Mouse (Mus musculus) urinary bladder, postnatal 10 days (tissue): Measurements from ENCODE around the gene Cfap99.

Experiments
- DNase-seq: peaks from one replicate; pipeline ENCODE4 v3.0.0; 2022; ENCODE audit warnings: low spot score

Cfap99 gene

DNA sequence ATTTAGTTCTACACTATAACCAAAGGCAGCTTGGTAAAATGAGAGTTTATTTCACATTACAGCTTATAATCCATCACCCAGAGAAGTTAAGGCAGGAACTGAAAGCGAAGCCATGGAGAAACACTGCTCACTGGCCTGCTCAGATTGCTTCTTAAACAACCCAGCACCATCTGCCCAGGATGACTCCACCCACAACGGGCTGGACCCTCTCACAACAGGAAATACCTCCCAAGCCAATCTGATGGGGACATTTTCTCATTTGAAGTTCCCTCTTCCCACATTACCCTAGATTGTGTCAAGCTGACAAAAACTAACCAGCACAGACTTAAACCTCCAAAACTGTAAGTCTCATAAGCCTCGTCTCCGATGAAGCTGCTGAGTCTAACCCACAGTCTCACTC is 10.3 kb upstream of the Cfap99 start:
- DNase-seq: no peak

DNA sequence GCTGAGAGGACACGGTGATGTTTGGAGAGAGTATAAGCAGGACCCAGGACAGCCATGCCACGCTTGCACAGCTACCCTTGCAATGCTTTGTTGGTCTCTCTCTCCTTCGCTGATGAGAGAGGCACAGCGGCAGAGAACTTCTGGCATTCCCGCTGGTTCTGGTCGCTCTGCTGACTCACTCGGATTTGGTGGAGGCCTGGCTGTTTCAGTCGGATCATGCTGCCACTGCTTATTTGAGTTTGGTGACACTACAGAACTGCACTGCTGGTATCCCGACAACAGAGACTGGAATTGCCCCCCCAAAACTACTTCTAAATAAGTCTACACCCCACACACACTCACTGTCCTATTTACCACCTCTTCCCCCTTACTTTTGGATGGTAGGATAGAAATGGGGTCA is 9.2 kb upstream of the Cfap99 start:
- DNase-seq: no peak

DNA sequence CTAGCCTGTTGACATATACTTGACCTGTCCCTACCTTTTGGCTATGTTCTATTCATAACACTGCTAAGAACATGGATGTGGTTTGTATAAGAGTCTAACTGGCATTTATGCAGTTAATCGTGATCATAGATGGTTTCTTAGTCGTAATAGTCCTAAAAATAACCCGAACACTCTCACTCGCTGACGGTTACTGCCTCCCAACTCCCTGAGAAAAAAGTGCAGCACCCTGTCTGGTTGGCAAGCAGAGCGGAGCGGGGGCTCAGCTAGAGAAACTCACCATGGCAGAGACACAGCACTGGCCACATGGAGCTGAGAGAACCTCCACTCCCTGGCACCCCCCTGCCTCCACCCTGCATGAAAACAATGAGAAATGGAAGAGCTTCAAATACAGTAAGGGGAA is 7.4 kb upstream of the Cfap99 start:
- DNase-seq: no peak

DNA sequence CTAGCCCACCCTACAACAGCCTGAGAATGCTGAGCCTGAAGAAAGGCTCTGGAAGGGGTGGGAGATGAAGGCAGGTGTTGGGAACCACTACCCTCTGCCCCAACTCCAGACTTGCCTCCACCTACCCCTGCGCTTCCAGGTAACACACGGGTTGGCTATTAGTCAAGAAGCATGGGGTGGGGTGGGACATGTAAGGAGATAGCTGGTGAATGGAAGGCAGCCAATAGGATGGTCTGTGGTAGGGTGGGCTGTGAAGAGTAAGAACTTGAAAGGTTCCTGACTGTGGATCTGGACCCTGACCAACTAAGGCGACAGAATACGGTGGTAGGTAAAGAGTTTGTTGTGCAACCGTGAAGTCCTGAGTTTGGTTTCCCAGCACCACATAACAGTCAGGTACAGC is 5.0 kb upstream of the Cfap99 start:
- no peak for DNase-seq

DNA sequence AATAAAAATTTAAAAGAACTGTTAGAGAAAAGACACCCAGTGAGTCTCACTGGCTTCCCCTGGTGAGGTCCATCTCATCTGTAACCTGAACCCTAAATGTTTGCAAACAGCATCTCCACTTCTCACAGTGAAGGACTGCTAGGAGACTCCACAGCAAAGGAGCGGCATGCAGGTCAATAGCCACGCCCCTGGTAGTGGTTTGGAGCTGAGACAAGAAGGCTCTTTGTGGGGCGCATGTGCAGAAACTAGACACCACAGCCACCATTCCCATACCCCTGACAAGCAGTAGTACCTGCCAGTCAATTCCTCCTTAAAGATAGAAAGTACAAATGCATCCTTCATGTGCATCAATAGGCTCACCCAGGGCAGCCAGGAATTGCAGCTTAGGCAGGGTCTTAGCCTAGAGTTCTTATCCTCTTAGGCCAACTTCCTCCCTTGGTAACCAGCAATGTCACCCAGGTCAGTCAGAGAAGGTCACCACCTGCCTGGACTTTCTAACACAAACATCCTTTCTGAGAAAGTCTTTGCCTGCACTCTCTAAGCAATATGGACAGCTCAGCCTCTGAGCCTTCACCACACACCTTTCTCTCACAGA is 4.1 kb upstream of the Cfap99 start:
- DNase-seq: no peak

DNA sequence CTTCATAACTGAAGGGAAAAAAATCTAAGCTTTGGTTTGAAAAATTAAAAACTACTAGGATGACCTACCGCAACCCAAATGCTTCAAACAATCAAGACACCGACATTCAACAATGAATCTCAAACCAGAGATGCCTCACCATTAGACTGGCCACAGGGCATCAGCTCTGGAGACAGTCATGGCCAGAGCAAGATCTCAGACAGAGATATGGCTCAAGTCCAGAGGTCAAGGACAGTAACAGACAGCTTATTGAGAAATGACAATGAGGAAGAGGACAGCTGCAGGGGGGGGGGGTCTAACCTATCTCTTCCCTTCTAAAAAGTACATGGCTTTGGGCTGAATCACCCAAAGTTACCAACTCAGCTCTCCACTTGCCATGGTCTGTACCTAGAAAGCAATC is 3.1 kb upstream of the Cfap99 start:
- no peak for DNase-seq

DNA sequence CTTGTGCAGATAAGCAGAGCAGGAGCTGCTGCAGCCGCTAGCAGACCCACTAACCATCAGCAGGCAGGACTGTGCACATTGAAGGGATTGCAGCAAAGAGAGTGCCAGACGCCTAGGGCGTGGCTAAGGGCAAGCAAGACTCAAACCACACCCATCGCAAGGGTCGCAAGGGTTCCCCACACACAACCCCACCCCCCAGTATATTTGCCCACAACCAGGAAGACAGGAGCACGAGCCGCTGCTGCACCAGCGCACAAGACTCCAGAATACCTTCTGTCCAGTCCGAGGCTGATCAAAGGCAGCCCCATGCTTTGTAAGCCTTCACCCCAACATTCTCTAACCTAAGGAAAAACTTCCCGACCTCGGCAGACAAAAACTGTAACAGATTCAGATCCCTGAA is 1.9 kb upstream of the Cfap99 start:
- no peak for DNase-seq

DNA sequence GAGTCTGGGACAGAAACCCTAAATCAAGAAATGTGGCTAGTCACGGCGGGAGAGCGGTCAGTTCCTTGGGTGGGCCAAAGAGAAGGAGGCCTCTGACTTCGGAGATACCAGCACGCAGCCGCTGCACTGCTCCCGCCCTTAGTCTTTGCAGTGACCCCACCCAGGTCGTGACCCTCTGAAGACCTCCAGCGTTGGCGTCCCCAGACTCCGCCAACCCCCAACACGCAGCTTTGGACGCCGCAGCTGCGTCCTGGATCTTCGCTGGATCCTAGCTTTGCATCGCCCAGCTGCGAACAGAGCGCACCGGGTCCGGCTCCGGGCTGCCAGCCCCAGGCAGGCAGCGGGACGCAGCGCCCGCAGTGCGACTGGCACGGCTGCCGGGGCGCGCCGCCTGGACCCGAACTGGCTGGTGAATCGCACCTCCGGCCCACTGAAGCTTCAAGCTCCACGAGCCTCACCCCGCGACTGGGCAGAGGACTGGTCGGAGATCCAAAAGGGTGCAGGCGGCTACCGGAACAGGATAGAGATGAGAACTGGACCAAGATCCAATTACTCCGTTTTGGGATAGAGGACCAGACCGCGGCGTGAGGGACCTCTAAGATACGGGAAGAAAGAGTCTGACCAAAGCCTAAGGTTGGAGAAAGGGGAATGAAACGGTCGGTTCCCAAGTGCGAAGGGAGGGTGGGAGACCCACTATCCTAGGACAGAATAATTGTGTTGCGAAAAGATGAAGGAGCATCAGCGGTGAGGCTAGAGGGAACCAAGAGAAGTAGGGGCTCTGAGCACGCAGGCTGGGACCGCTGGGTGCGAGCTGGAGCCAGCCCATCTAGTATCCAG is 1.2 kb upstream of the Cfap99 start:
- no peak for DNase-seq

DNA sequence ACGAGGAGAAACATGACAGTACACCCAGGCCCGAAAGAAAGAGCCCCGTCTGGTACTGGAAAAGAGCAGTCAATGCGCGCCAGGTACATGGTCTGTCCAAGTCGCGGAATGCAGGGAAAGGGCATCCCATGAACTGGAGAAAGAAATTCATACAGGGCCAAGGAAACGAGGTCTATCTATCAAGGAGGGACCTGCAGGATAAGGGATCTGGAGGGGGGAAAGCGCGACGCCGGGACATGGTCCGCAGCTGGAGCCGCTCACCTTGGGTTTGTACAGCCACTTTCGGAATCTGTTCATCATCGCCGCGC is 608 bp upstream of the Cfap99 start:
- no peak for DNase-seq

DNA sequence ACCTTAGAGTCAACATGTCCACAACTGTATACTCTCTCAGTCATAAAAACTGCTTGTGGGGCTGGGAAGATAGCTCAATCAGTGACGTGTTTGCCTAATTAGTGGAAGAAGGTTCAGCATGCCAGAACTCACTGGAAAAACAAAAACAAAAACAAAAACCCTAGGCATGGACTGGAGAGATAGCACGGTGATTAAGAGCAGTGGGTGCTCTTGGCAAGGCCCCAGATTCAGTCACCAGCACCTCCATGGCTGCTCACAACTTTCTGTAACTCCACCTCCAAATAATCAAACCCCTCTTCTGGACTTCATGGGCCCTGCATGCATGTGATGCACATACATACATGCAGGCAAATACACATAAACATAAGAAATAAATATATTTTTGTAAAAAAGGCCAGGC is 886 bp downstream of the Cfap99 start:
- no peak for DNase-seq

DNA sequence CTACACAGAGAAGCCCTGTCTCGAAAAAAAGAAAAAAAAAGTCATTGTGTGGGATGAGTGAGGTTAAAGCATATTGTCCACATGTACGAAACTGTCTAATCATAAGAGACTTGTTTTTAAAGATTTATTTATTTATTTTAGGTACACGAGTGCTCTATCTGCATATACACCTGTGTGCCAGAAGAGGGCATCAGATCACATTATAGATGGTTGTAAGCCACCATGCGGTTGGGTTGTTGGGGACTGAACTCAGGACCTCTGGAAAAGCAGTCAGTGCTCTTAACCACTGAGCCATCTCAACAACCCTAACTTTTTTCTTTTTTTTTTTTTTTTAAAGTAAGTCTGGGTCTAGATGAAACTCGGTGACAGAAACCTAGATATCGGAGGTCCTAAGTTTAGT is 5.0 kb downstream of the Cfap99 start:
- no peak for DNase-seq

DNA sequence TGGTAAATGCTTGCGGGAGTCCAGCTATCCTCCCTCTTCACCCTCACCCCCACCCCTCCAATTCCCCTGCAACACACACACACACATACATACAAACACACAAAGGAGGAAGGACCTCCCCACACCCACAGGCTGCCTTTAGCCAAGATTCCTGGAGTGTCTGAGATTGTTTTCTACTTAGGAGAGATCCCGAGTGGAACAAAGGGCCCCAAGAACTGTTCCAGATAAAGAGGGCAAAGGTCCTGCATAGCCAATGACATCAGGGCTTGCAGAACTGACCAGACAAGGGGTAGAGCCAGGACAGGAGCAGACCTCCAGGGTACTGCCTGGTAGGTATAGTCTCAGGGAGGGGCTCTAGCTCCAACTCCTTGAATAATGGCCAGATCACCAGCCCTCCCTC is 6.3 kb downstream of the Cfap99 start:
- no peak for DNase-seq

DNA sequence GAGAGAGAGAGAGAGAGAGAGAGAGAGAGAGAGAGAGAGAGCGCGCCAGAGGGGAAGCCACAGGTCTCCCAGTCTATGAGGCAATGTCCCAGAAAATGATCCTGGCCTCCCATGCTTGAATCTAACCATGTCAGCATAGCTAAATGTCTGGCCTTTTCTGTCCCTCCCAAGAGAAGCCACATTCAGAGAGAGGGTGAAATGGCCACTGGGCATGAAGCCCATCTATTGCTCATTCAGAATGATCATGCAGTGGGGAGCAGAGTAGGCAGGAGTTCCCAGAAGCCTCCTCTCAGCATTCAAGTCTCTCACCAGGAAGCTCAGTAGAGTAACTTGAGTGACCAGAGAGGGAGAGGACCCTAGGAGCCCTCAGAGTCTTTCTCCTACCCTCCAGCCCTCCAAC is 6.7 kb downstream of the Cfap99 start:
- DNase-seq: no peak

DNA sequence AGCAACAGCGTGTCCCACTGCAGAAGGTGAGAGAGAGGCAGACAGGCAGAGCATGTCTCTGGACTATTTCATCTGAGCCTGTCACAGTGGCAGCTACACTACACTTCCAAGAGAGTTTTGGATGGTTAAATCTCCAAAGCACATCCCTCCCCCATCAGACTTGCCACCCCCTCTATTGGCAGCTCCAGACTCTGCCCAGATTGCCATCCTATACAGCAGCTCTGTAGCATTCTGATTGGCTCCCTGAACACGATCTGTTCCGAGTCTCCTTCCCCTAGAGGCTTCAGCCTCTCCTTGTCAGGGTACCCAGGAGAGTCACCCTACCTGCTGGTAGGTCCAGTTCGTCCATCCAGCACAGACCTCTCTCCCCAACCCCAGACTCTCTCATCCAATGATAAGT is 9.7 kb downstream of the Cfap99 start:
- no peak for DNase-seq

DNA sequence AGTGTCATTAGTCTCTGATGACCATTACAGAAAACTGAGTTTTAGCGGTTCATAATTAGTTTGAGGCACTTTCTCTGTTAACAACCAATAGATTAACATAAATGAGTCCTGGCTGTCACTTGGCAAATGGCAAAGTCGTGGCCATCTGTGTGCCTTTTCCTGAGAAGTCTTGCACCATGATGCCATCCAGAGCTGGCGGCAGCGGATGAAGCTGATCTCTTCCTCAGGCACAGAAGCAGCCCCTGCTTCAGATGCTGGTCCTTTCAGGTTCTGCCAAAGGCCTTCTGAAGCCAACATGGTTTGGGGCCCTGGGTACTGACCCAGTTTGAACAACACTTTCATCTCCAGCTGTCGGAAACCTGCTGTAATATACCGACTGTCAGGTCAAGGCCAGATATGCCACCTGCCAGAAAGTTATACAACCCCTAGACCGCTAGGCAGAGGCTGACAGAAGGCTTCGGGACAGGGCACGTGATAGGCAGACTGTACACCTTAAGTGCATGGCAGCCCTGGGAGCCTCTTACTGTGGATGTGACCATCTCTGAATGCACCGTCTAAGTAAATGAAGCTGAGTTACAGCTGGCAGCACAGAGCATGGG is 10.6 kb downstream of the Cfap99 start:
- DNase-seq: no peak

DNA sequence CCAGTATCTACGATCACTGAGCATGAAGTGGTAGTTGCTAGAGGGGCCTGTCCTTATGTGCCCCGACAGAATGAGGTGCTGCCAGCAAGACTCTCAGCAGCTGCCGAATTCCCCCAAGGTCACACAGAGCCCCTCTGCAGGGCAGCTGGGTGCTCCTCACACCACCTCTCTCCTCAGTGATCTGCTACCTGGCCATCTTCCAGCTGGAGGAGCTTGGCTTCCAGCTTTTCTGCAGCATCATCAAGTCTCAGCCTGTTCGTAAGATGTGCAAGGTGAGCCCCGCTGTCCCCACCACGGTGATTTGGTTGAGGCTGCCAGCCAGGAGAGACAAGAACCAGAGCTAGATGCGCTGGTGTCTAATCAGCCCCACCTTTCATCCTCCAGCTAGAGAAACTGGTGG is 14.0 kb downstream of the Cfap99 start:
- no peak for DNase-seq

DNA sequence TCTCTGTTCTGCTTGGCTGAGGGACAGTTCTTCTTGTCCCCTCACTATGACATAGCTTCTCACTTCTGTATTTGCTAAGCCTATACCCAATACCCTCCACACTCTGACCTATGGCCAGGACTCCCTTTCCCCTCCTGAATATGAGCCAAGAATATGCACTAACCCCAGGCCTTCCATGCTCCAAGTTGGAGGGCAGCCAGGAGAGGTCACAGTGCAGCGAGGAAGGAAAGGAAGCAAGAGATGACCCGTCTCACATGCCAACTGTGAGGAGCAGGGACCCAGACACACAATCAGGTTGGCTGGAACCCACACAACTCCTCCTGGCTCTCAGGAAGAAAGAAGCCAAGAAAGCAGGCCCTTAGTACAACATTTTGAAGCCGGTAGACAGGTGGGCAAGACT is 20.6 kb downstream of the Cfap99 start:
- DNase-seq: no peak

DNA sequence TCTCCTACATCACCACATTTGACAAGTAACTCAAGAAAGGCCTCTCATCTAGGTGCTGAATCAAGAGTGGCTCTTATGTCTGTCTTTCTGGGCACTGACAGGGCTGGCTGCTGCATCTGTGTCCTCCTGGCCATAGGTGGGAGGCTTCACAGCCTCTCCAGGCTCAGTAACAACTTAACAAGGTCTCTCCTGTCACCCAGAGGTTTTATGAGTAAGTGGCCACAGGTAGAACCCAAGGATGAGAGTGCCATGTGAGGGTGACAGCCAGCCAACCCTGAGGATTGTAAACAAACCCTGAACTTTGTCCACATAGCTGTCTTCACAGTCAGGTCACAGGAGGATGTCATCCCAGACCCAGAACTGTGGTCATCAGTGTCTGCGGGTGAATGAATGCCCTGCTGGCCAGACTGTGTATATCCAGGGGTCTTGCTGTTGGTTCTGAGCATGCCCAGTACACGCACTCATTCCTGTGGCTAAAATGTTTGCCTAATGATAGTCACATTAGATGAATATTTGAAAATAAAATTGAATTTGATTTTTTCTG is 31.2 kb downstream of the Cfap99 start:
- no peak for DNase-seq

DNA sequence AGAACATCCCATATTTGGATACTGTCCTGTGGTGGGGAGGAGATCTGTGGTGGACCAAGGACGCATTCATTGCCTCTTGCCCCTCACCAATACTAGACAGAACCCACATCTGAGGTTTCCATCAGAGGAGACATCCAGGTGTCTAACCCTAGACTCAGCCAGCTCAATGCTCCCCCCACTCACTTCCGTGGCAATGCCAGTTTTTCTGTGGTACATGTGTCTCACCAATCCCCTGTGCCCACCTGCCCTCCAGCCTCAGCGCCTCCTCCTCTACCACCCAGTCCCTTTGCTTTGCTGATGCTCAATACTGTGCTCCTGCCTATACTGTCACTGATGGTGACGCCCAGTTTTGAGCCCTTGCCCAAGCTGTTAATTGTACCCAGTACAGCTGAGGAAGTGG is 32.8 kb downstream of the Cfap99 start:
- no peak for DNase-seq

DNA sequence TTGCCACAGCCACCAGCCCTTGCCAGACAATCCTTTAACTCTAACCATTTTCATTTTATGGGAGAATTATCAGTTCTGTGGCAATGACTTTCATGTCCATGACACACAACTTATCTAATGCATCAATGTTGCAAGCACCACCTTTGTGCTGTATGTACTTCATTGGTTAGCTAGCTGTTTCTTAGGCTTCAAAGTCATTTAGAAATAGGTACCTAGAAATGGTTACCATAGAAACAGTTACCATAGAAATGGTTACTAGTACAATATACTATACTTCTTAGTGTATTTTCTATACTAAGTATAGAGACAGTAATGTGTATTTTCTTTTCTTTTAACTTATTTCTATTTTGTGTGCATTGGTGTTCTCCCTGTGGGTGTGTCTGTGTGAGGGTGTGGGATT is 36.9 kb downstream of the Cfap99 start:
- DNase-seq: no peak

DNA sequence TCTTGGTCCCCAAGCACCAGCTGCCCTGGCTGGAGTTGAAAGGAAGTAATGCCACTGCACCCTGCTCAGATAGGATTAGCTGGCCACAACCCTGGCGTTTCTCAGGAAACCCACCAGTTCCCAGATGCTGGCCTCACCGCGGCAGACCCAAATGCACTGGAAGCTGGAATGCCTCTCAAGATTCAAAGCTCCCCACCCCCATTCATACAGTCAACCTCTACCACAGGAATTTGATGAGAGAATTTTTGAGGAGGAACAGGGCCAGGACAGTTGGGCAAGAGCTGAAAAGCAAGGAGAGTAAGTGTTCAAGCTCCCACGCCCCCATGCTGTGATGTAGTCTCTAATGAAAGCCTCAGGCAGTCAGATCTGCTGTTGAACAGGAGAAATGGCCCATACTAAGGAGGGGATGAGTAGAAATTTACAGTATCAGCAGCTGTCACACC is 37.9 kb downstream of the Cfap99 start:
- DNase-seq: no peak

DNA sequence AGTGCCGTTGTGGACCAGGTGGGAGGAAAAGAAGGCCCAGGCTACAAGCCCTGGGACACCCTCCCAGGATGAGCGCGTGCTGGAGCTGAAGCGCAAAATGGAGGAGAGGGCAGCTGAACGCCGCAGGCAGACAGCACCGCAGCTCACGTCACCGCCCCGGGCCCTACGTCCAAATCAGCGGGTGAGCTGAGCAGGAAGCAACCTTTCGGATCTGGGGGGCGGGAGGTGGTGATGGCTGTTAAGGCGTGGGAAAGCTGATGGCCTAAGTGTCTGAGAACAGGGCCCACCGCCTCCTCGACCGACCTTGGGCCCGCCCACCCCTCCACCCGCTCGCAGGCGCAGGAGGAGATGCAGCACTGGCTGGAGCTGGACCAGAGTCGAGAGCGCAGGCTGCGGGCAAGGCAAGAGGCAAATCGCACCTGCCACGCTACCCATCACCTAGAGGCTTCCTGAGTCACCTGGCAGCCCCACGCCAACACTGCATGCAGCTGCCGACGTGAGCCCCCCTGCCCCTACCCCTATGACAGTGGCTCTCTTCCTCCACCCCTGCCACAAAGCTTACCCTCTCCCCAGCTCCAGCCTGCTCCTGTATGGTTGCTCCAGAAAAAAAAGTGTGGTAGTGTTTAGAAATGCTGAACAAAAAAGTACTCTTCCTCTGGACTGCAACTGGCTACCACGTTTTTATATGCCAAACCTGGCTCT is 38.6 kb downstream of the Cfap99 start:
- DNase-seq: no peak

DNA sequence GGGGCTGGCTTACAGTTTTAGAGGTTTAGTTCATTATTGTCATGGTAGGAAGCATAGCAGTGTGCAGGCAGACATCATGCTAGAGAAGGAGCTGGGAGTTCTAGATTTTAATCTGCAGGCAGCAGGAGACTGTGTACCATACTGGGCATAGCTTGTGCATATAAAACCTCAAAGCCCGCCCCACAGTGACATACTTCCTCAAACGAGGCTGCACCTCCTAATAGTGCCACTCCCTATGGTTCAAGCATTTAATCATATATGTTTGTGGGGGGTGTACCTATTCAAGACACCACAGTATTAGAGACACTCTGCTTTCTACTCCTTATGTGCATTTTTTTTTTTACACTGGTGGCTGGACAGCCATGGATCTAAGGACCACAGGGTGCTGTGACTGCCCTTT is 41.7 kb downstream of the Cfap99 start:
- no peak for DNase-seq
